Mouse (Mus musculus) forebrain, embryonic 13.5 days (tissue): Measurements from ENCODE around the gene Zfp850. TPM values are rescaled to one million over a fixed set of nuclear protein-coding genes. Genes with fewer than 3 reads are reported as not detected.

Experiments
- ATAC-seq: fragments of 200-750 bp; cut with Nextera tagmentation; 2 replicates; pipeline ENCODE4 v1.8.0; 2017
- H3K27ac ChIP-seq: fragments of 300-500 bp; sonication (generic); 2 replicates; pipeline ENCODE4 v1.5.1; 2015; ENCODE audit warnings: inconsistent platforms, mild to moderate bottlenecking, moderate library complexity
- H3K27me3 ChIP-seq: fragments of 300-500 bp; sonication (generic); 2 replicates; pipeline ENCODE4 v1.6.1; 2015; ENCODE audit warnings: mild to moderate bottlenecking, inconsistent platforms
- H3K36me3 ChIP-seq: fragments of 300-500 bp; sonication (generic); 2 replicates; pipeline ENCODE4 v1.6.1; 2015; ENCODE audit warnings: mild to moderate bottlenecking, inconsistent platforms; ENCODE audit not compliant: poor library complexity, severe bottlenecking
- H3K4me1 ChIP-seq: fragments of 300-500 bp; sonication (generic); 2 replicates; pipeline ENCODE4 v1.6.1; 2015; ENCODE audit warnings: inconsistent platforms
- H3K4me2 ChIP-seq: fragments of 300-500 bp; sonication (generic); 2 replicates; pipeline ENCODE4 v1.6.1; 2015; ENCODE audit warnings: inconsistent platforms, mild to moderate bottlenecking, moderate library complexity
- H3K4me3 ChIP-seq: fragments of 300-500 bp; sonication (generic); 2 replicates; pipeline ENCODE4 v1.5.1; 2015; ENCODE audit warnings: mild to moderate bottlenecking, inconsistent platforms
- H3K9ac ChIP-seq: fragments of 300-500 bp; sonication (generic); 2 replicates; pipeline ENCODE4 v1.6.1; 2015; ENCODE audit warnings: mild to moderate bottlenecking, inconsistent platforms
- H3K9me3 ChIP-seq: fragments of 300-500 bp; sonication (generic); replicated peaks from 2 replicates; pipeline ENCODE4 v1.6.1; 2016; ENCODE audit warnings: inconsistent platforms
- WGBS: fragments of 180-500 bp; shearing (Covaris S2); methylation state at CpG from one replicate; pipeline ENCODE4 v1.1.7; 2015; 5-methylcytosine and 5-hydroxymethylcytosine counted together
- polyA plus RNA-seq: library from polyadenylated mRNA; unstranded; fragments of >200 nt; fragmentation: Nextera tagmentation; extraction: Ambion mirVana; gene quantifications from 2 replicates; pipeline ENCODE4 v1.2.1, GENCODE M21; 2015

The Zfp850 gene
- 5.2 and 7.1 TPM in 2 replicates for polyA plus RNA-seq

GRCm38 (mm10) chr7:28013549-28014444, at the start of gene Zfp850:
TSS of gene Zfp850 (minus strand) at chr7:28014115.
- peak within 1 kb of the TSS; percentile 87 for H3K9ac ChIP-seq
- 1% methylated on average over 47 of the region's 47 CpGs for WGBS
- ATAC-seq = peak; percentile 95

GRCm38 (mm10) chr7:28059972-28060371, 46.1 kb upstream of the Zfp850 start:
- H3K36me3 ChIP-seq = no peaks in the 10 kb centered on the region
- H3K9me3 ChIP-seq = no peaks in the 10 kb centered on the region
- 89% methylated on average over 1 of the region's 1 CpGs for WGBS
- H3K27me3 ChIP-seq = peaks cover 6% of the 10 kb centered on the region
- no peak overlapping the region for H3K27ac ChIP-seq
- H3K4me2 ChIP-seq = no peak overlapping the region
- ATAC-seq = no peak
- H3K4me3 ChIP-seq = no peak overlapping the region
- no peaks in the 10 kb centered on the region for H3K4me1 ChIP-seq
- no peak overlapping the region for H3K9ac ChIP-seq

More at GRCm38 (mm10) chr7:28013549-28014444, at the start of gene Zfp850:
- no peaks in the 10 kb centered on the region for H3K27me3 ChIP-seq
- no peaks in the 10 kb centered on the region for H3K9me3 ChIP-seq
- H3K4me2 ChIP-seq = peak within 1 kb of the TSS; percentile 86
- H3K4me1 ChIP-seq = peaks cover 13% of the 10 kb centered on the region
- H3K27ac ChIP-seq = peak within 1 kb of the TSS; percentile 49
- H3K36me3 ChIP-seq = peaks cover 17% of the 10 kb centered on the region; the same call in 1 of the 2 replicates
- H3K4me3 ChIP-seq = peak within 1 kb of the TSS; percentile 73

DNA sequence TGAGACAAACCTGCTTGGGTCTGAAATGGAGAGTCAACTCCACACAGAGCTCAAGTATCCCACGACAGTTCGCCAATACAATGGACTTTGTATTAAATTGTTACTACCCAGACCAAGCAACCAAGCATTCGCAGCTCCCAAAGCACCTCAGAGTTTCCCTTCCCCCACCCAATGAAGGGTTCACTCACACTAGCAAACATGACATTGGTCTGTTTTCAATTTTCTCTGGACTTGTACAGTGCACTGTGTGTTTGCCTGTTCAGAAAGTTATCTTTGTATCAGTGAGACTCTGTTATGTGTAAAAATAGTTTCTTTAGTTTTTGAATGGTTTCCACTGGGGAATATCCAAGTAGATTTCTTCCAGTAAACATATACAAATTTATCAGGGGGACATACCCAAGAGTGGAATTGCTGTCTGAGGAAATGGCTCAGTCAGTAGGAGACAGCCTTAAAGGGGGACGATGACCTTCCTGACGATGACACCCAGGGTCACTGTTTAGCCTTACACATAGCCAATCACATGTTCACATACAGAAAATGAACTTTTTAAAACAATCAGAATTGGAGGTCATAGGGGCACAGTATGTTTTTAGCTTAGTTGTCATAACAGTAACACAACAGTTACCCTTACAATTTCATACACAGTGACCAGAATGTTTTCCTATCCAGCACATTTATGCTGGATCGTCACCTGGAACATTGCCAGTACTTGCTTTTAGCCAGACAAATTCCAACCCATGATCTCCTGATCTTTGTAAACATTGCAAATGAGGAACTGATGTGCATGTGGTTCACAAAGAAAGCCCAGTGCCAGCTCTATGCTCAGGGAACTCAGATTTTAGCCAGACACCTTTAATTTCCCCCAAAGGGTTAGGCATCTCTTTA, 39.4 kb upstream of the Zfp850 start:
- Histone ChIP-seq H3K9ac (no peak overlapping the region), H3K36me3 (peaks cover 7% of the 10 kb centered on the region), H3K4me2 (no peak overlapping the region), H3K4me1 (peaks cover 9% of the 10 kb centered on the region), H3K4me3 (no peak overlapping the region), H3K9me3 (no peaks in the 10 kb centered on the region), H3K27ac (no peak overlapping the region), H3K27me3 (peaks cover 3% of the 10 kb centered on the region; the same call in 1 of the 2 replicates)
- 88% methylated on average over 6 of the region's 6 CpGs for WGBS
- ATAC-seq = no peak

DNA sequence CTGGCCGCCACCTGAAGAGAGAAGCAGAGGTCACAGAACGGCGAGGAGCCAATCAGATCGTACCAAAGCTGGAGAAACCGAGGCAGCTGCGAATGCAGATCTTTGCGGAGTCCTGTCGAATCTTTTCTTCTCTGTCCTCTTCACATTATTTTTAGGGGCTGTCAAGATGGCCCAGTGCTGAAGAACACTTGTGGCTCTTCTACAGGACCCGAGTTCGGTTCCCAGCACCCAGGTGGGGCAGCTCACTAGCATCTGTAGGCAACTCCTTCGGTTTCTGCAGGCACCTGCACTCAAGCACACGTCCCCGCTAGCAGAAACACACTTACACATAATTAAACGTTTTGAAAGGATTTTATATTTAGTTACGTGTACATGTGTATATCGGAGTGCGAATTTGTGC, 36.7 kb upstream of the Zfp850 start:
- H3K4me3 ChIP-seq = no peak overlapping the region
- peak overlapping the region; percentile 52; the same call in 1 of the 2 replicates for H3K9ac ChIP-seq
- H3K27ac ChIP-seq = no peak overlapping the region
- peaks cover 9% of the 10 kb centered on the region for H3K4me1 ChIP-seq
- H3K4me2 ChIP-seq = peak overlapping the region; percentile 80; the same call in 1 of the 2 replicates
- H3K9me3 ChIP-seq = no peaks in the 10 kb centered on the region
- H3K27me3 ChIP-seq = peaks cover 3% of the 10 kb centered on the region; the same call in 1 of the 2 replicates
- no peak for ATAC-seq
- WGBS = 54% methylated on average over 17 of the region's 17 CpGs
- peaks cover 34% of the 10 kb centered on the region for H3K36me3 ChIP-seq

DNA sequence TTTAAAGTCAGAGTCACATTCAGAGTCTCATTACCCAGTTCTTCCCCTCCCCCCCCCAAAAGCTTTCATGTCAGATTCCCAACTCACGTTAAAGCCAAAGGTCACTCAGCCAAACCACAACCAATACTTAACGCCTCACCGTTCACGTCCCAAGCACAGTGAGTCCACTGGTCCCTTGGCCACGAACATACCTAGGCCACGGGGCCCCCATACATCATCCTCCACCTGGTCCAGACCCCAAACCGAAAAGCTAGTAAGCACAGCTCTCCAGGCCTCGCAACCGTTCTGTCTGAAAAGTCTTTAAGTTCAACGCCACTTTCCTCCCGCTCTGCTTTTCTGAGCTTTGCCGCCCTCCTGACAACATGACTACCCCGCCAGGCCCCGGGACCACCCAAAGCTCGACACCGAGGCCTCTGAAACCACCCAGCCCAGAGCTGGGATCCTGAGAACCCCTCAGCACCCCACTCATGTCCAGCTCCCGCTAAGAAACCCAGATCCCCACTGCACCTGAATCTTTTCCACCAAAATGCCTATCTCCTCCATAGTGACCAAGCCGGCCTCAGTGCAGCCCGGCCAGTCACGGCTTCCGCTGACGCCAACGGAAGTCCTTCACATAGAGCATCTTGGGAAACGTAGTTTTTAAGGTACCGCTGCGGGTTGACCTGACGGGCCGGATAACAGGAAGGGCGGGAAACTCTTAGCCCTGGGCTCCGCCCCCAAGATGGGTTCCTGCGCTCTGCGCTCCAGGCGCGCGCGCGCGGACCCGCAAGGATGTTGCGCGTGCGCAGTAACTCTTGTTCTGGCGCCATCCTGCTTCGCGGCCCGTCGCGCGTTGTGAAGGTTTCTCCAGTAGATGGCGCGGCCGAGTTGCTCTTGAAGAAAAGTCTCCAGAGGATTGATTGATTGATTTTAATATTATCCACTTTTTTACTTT, 35.8 kb upstream of the Zfp850 start, which contains the start of gene Psmc4:
TSS of gene Psmc4 (minus strand) at position 626 of the 934 bp plus-strand sequence.
- Histone ChIP-seq H3K4me2 (peak within 1 kb of the TSS; percentile 80), H3K9me3 (no peaks in the 10 kb centered on the region), H3K27ac (no peak within 1 kb of the TSS; the same call in 1 of the 2 replicates), H3K9ac (peak within 1 kb of the TSS; percentile 86), H3K4me3 (peak within 1 kb of the TSS; percentile 64), H3K4me1 (peaks cover 9% of the 10 kb centered on the region), H3K27me3 (no peaks in the 10 kb centered on the region), H3K36me3 (peaks cover 42% of the 10 kb centered on the region)
- peak; percentile 97 for ATAC-seq
- under 1% methylated on average over 52 of the region's 52 CpGs for WGBS

DNA sequence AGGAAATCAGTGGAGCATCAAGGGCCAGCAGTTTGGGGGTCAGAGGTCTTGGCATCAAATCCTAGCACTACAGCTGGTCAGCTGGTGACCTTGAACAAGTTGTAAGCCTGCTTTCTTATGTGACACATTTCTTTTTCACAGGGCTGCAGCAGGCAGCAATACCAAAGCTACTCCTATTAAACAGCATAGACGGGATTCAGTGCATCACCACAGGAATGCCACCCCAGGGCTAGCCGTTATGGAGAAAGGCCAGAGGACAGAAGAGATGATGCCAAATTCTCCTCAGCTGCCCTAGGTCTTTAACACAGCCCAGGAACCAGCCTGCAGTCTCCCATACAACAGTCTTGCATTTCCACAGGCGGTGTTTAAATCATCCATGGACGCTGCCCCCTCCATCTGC, 30.6 kb upstream of the Zfp850 start:
- WGBS = 92% methylated on average over 4 of the region's 4 CpGs
- H3K27ac ChIP-seq = no peak overlapping the region
- H3K9ac ChIP-seq = no peak overlapping the region
- H3K9me3 ChIP-seq = no peaks in the 10 kb centered on the region
- ATAC-seq = no peak
- no peak overlapping the region for H3K4me2 ChIP-seq
- H3K4me3 ChIP-seq = no peak overlapping the region
- peaks cover 9% of the 10 kb centered on the region for H3K4me1 ChIP-seq
- no peaks in the 10 kb centered on the region for H3K27me3 ChIP-seq
- H3K36me3 ChIP-seq = peaks cover 94% of the 10 kb centered on the region

GRCm38 (mm10) chr7:28014445-28014810, 513 bp upstream of the Zfp850 start:
- WGBS = 19% methylated on average over 7 of the region's 7 CpGs
- Histone ChIP-seq H3K4me1 (peaks cover 13% of the 10 kb centered on the region), H3K9me3 (no peaks in the 10 kb centered on the region), H3K4me3 (peak overlapping the region; percentile 73), H3K27me3 (no peaks in the 10 kb centered on the region), H3K9ac (peak overlapping the region; percentile 87), H3K4me2 (peak overlapping the region; percentile 86), H3K36me3 (peaks cover 14% of the 10 kb centered on the region; the same call in 1 of the 2 replicates), H3K27ac (no peak overlapping the region)
- peak; percentile 59 for ATAC-seq

GRCm38 (mm10) chr7:28010271-28010670, 3.6 kb downstream of the Zfp850 start:
- Histone ChIP-seq H3K4me2 (no peak overlapping the region), H3K4me3 (no peak overlapping the region), H3K4me1 (peaks cover 13% of the 10 kb centered on the region), H3K27me3 (no peaks in the 10 kb centered on the region), H3K9me3 (no peaks in the 10 kb centered on the region), H3K36me3 (peaks cover 42% of the 10 kb centered on the region), H3K9ac (no peak overlapping the region), H3K27ac (no peak overlapping the region)
- ATAC-seq = no peak
- WGBS = 96% methylated on average over 3 of the region's 3 CpGs

DNA sequence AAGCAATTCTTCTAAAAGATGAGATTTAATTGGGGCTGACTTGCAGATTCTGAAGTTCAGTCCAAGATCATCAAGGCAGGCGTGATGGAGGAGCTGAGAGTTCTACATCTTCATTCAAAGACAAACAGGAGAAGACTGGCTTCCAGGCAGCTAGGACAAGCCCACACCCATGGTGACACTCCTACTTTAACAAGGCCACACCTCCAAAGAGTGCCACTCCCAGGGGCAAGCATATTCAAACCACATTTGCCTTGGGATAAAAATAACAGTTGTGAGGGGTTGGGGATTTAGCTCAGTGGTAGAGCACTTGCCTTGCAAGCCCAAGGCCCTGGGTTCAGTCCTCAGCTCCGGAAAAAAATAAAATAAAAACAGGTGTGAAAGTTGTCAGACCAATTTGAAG, 31.7 kb downstream of the Zfp850 start:
- no peak overlapping the region for H3K27ac ChIP-seq
- H3K9me3 ChIP-seq = peaks cover 40% of the 10 kb centered on the region
- H3K4me2 ChIP-seq = no peak overlapping the region
- no peak overlapping the region for H3K4me3 ChIP-seq
- H3K36me3 ChIP-seq = peaks cover 21% of the 10 kb centered on the region
- peaks cover 18% of the 10 kb centered on the region for H3K4me1 ChIP-seq
- no peaks in the 10 kb centered on the region for H3K27me3 ChIP-seq
- H3K9ac ChIP-seq = no peak overlapping the region
- WGBS = 76% methylated on average over 2 of the region's 2 CpGs
- no peak for ATAC-seq

- peak within 1 kb of the TSS; percentile 82 for H3K4me3 ChIP-seq
- ATAC-seq = peak; percentile 90
- H3K4me1 ChIP-seq = peaks cover 24% of the 10 kb centered on the region
- peak within 1 kb of the TSS; percentile 95 for H3K4me2 ChIP-seq
- WGBS = under 1% methylated on average over 29 of the region's 29 CpGs
- no peaks in the 10 kb centered on the region for H3K27me3 ChIP-seq
- peak within 1 kb of the TSS; percentile 87 for H3K9ac ChIP-seq
- peak within 1 kb of the TSS; percentile 70; the same call in 1 of the 2 replicates for H3K27ac ChIP-seq
- H3K9me3 ChIP-seq = peaks cover 18% of the 10 kb centered on the region
- peaks cover 19% of the 10 kb centered on the region for H3K36me3 ChIP-seq
Observed at GRCm38 (mm10) chr7:27978683-27979528, 35.0 kb downstream of the Zfp850 start, which contains the start of gene Zfp780b. TSS of gene Zfp780b (minus strand) at chr7:27979171.
